Mouse (Mus musculus): ENCODE data around the gene Smyd4. TPM values are rescaled to one million over a fixed set of nuclear protein-coding genes. Genes with fewer than 3 reads are reported as not detected.

Smyd4 gene
- total and polyA plus RNA-seq, 3 experiments: 3.2 to 6.4 (median 5.7) TPM

GRCm38 (mm10) chr11:75443711-75444110, 95.5 kb downstream of the Smyd4 start:
- intact Hi-C loops (cut with DNase I): no loop called here
- no peak overlapping the region for H3K4me3 ChIP-seq
- no peaks in the 10 kb centered on the region for H3K36me3 ChIP-seq (ENCODE audit: control insufficient read depth, insufficient read depth, low read length)
- H3K27ac ChIP-seq: no peak overlapping the region
- H3K79me2 ChIP-seq (replicated peaks; ENCODE audit: control insufficient read depth, insufficient read depth, low read length): no peaks in the 10 kb centered on the region
- WGBS: 86% methylated on average over 8 of the region's 8 CpGs
- DNase-seq: no peak
- H3K4me1 ChIP-seq (ENCODE audit: control insufficient read depth, insufficient read depth, low read length): no peaks in the 10 kb centered on the region
- no peak overlapping the region for H3K9ac ChIP-seq (ENCODE audit: low read depth, low read length)
- H3K27me3 ChIP-seq (ENCODE audit: control insufficient read depth, insufficient read depth, low read length): no peaks in the 10 kb centered on the region
- no peak for TF ChIP-seq CTCF (IDR thresholded peaks at IDR 0.05)
- no peak for TF ChIP-seq EP300 (IDR thresholded peaks at IDR 0.05; ENCODE audit: insufficient read depth, low read depth, low read length)
- TF ChIP-seq POLR2A (IDR thresholded peaks at IDR 0.05; ENCODE audit: insufficient read depth, low read depth, low read length): no peak

DNA sequence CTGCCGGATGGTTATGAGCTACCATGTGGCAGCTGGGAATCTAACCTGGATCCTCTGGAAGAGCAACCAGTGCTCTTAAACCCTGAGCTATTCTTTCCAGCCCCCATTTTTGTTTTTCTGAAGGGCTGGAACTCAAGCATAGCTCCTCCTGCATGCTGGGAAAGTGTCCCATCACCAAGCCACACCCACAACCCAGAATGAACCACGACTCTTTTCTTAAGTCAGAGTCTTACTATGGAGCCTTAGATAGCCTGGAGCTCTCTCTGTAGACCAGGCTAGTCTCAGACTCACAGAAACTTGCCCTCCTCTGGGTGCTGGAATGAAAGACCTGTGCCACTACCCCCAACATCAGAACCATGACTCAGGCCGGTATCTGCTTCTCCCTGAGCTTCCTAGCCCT, 100.3 kb downstream of the Smyd4 start:
- DNase-seq: no peak
- WGBS: 63% methylated on average over 3 of the region's 3 CpGs
- no peaks in the 10 kb centered on the region for H3K36me3 ChIP-seq (ENCODE audit: control insufficient read depth, insufficient read depth, low read length)

DNA sequence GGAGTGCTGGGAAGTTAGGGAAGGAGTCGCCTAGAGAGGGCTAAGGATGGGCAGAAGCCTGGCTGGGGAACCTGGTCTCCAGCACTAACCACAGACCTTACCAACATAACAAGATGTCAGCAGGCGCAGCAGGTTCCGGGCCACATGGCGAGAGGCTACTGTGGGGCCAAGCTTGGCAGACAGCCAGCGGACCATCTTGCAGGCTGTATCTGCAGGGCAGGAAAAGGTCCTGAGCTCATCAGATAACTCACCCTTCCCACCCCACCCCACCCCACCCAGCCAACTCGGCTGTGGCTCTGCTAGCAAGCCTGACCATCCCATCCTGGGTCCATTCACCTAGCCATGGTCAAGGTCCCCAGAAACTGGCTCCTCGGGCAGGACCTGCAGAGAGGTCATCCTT, 101.5 kb downstream of the Smyd4 start:
- Histone ChIP-seq H3K79me2 (replicated peaks; ENCODE audit: control insufficient read depth, insufficient read depth, low read length) (0 out of 2 replicates have a peak, but pooled peaks cover 1% of the 10 kb centered on the region), H3K9ac (ENCODE audit: low read depth, low read length) (no peak overlapping the region), H3K36me3 (ENCODE audit: control insufficient read depth, insufficient read depth, low read length) (no peaks in the 10 kb centered on the region), H3K4me3 (no peak overlapping the region), H3K27me3 (ENCODE audit: control insufficient read depth, insufficient read depth, low read length) (no peaks in the 10 kb centered on the region), H3K4me1 (ENCODE audit: control insufficient read depth, insufficient read depth, low read length) (peaks cover 2% of the 10 kb centered on the region), H3K27ac (no peak overlapping the region)
- WGBS: 69% methylated on average over 7 of the region's 7 CpGs
- peak in 1 of 2 experiments; percentile 17 for DNase-seq
- TF ChIP-seq EP300 (IDR thresholded peaks at IDR 0.05; ENCODE audit: insufficient read depth, low read depth, low read length) (no peak), CTCF (IDR thresholded peaks at IDR 0.05) (no peak), POLR2A (IDR thresholded peaks at IDR 0.05; ENCODE audit: insufficient read depth, low read depth, low read length) (no peak)
- intact Hi-C loops (cut with DNase I): no loop called here

More for the DNA sequence above, 100.3 kb downstream of the Smyd4 start:
- no peak overlapping the region for H3K9ac ChIP-seq (ENCODE audit: low read depth, low read length)
- 0 out of 2 replicates have a peak, but pooled peaks cover 1% of the 10 kb centered on the region for H3K79me2 ChIP-seq (replicated peaks; ENCODE audit: control insufficient read depth, insufficient read depth, low read length)
- no peaks in the 10 kb centered on the region for H3K27me3 ChIP-seq (ENCODE audit: control insufficient read depth, insufficient read depth, low read length)
- no peak overlapping the region for H3K27ac ChIP-seq
- H3K4me1 ChIP-seq (ENCODE audit: control insufficient read depth, insufficient read depth, low read length): no peaks in the 10 kb centered on the region; the same call in 1 of the 2 replicates
- intact Hi-C loops (cut with DNase I): no loop called here
- TF ChIP-seq CTCF (IDR thresholded peaks at IDR 0.05): no peak
- TF ChIP-seq POLR2A (IDR thresholded peaks at IDR 0.05; ENCODE audit: insufficient read depth, low read depth, low read length): no peak
- no peak for TF ChIP-seq EP300 (IDR thresholded peaks at IDR 0.05; ENCODE audit: insufficient read depth, low read depth, low read length)
- H3K4me3 ChIP-seq: no peak overlapping the region

GRCm38 (mm10) chr11:75450304-75450908, 102.2 kb downstream of the Smyd4 start:
- H3K9ac ChIP-seq (ENCODE audit: low read depth, low read length): no peak overlapping the region
- WGBS: 64% methylated on average over 8 of the region's 8 CpGs
- H3K4me1 ChIP-seq (ENCODE audit: control insufficient read depth, insufficient read depth, low read length): peaks cover 8% of the 10 kb centered on the region
- intact Hi-C loops (cut with DNase I): no loop called here
- DNase-seq: no peak
- 0 out of 2 replicates have a peak, but pooled peaks cover 1% of the 10 kb centered on the region for H3K79me2 ChIP-seq (replicated peaks; ENCODE audit: control insufficient read depth, insufficient read depth, low read length)
- TF ChIP-seq CTCF (IDR thresholded peaks at IDR 0.05) (no peak), EP300 (IDR thresholded peaks at IDR 0.05; ENCODE audit: insufficient read depth, low read depth, low read length) (no peak), POLR2A (IDR thresholded peaks at IDR 0.05; ENCODE audit: insufficient read depth, low read depth, low read length) (no peak)
- no peak overlapping the region for H3K27ac ChIP-seq
- no peak overlapping the region for H3K4me3 ChIP-seq
- no peaks in the 10 kb centered on the region for H3K36me3 ChIP-seq (ENCODE audit: control insufficient read depth, insufficient read depth, low read length)
- H3K27me3 ChIP-seq (ENCODE audit: control insufficient read depth, insufficient read depth, low read length): no peaks in the 10 kb centered on the region

GRCm38 (mm10) chr11:75450936-75451335, 102.7 kb downstream of the Smyd4 start:
- H3K27me3 ChIP-seq (ENCODE audit: control insufficient read depth, insufficient read depth, low read length): no peaks in the 10 kb centered on the region
- H3K27ac ChIP-seq: no peak overlapping the region
- peaks cover 8% of the 10 kb centered on the region for H3K4me1 ChIP-seq (ENCODE audit: control insufficient read depth, insufficient read depth, low read length)
- H3K4me3 ChIP-seq: no peak overlapping the region
- TF ChIP-seq POLR2A (IDR thresholded peaks at IDR 0.05; ENCODE audit: insufficient read depth, low read depth, low read length): no peak
- no peak for TF ChIP-seq CTCF (IDR thresholded peaks at IDR 0.05)
- TF ChIP-seq EP300 (IDR thresholded peaks at IDR 0.05; ENCODE audit: insufficient read depth, low read depth, low read length): no peak
- no peak overlapping the region for H3K9ac ChIP-seq (ENCODE audit: low read depth, low read length)
- 84% methylated on average over 15 of the region's 15 CpGs for WGBS
- peak in 1 of 2 experiments; percentile 22 for DNase-seq
- intact Hi-C loops (cut with DNase I): no loop called here
- H3K79me2 ChIP-seq (replicated peaks; ENCODE audit: control insufficient read depth, insufficient read depth, low read length): 0 out of 2 replicates have a peak, but pooled peaks cover 1% of the 10 kb centered on the region
- H3K36me3 ChIP-seq (ENCODE audit: control insufficient read depth, insufficient read depth, low read length): no peaks in the 10 kb centered on the region

DNA sequence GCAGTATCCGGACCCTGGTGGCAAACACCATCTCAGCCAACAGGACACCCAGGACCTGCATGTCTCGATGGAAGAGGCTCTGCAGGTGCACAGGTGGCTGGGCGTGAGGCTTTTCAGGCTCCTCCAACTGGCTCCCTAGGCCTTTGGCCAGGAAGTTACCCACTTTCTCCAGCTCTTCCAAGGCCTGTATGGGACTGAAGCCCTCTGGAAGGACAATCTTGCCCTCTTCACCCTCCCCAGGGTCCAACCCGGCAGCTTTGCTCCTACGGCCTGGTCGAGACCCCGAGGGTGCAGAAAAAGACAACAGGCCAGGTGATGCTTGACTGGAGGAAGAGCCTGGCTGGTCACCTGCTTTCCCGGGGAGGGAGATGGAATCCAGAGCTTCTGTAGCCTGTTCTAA, 103.8 kb downstream of the Smyd4 start:
- H3K79me2 ChIP-seq (replicated peaks; ENCODE audit: control insufficient read depth, insufficient read depth, low read length): 0 out of 2 replicates have a peak, but pooled peaks cover 1% of the 10 kb centered on the region
- no peak for TF ChIP-seq EP300 (IDR thresholded peaks at IDR 0.05; ENCODE audit: insufficient read depth, low read depth, low read length)
- no peak for TF ChIP-seq CTCF (IDR thresholded peaks at IDR 0.05)
- no peak for TF ChIP-seq POLR2A (IDR thresholded peaks at IDR 0.05; ENCODE audit: insufficient read depth, low read depth, low read length)
- no peak overlapping the region for H3K9ac ChIP-seq (ENCODE audit: low read depth, low read length)
- no peaks in the 10 kb centered on the region for H3K36me3 ChIP-seq (ENCODE audit: control insufficient read depth, insufficient read depth, low read length)
- H3K27ac ChIP-seq: no peak overlapping the region
- DNase-seq: no peak
- intact Hi-C loops (cut with DNase I): no loop called here
- no peaks in the 10 kb centered on the region for H3K27me3 ChIP-seq (ENCODE audit: control insufficient read depth, insufficient read depth, low read length)
- H3K4me3 ChIP-seq: no peak overlapping the region
- WGBS: 93% methylated on average over 8 of the region's 8 CpGs
- H3K4me1 ChIP-seq (ENCODE audit: control insufficient read depth, insufficient read depth, low read length): peaks cover 8% of the 10 kb centered on the region
